Mouse (Mus musculus): Measurements from ENCODE around the gene Gpr37l1.
A peak's percentile ranks its signal among the peaks of the same experiment; 100 is the strongest.

Gene Gpr37l1

DNA sequence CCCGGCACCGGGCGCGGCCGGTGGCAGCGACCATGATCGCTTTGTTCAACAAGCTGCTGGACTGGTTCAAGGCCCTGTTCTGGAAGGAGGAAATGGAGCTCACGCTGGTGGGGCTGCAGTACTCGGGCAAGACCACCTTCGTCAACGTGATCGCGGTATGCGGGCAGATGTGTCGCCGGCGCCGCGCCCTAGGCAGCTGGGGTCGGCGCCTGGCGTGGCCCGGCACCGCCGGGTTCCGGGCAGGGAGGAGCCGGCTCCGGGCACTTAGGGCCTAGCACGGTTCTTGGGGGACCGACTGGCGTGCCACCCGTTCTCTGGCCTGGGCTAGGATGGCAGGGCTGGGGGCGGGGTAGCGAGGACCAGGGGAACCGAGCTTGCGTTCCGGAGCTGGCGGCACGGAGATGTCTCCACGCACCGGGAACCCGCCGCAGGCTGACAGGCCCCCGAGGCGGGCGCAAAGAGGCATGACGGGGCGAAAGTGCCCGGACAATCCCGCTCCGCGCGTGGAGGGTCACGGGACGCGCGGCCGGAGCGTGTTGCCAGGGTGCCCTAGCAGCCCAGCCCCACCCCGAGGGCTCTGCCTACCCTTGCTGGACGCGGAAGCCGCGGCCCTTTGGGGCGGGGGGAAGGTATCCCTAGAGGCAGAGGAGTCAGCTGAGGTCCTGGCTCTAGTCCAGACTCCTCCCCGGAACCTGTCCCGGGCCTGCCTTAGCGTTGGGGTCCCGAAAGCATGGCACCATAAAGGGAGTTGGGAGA is 20.4 kb downstream of the Gpr37l1 start:
- DNase-seq, result peak; percentile 78

DNA sequence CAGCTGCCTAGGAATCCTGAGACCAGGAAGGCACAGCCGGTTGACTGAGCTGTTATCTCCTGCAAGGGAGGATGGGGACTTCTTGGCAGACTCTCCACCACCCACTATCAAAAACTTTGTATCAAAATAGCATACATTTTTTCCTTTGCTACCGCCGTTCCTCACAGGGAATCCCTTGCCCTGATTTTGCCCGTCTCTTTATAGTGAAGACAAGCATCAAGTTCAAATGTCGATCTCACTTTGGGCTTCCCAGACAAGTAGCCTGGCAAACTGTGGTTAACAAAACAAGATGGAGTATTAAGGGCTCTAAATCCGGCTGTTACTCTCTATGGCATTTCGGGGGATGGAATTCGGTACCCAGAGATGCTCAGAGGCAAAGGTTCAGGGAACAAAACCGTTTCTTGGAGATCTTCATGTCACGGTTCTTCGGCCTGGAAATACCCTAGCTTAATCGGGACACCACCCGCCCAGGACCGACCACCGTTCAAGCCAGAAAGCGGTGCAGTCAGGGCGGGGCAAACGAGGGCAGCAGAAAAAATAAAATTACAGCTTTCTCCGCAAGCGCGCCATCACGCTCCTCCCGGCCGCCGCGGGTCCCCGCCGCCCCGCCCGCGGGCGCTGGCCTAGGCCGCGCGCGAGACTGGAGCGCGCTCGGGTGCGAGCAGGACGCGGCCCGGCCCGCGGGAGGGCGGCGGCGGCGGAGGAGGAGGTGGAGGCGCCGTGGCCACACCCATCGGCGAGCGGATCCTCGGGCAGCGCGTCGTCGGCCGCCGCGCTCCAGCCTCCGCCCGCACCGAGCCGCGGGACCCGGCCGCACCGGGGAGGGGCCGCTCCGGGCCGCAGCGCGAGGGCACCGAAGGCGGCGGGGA is 21.2 kb downstream of the Gpr37l1 start, which contains the start of gene Arl8a:
Gene Arl8a (plus strand): TSS at position 748 of the 869 bp plus-strand sequence.
- DNase-seq, result peak; percentile 90

DNA sequence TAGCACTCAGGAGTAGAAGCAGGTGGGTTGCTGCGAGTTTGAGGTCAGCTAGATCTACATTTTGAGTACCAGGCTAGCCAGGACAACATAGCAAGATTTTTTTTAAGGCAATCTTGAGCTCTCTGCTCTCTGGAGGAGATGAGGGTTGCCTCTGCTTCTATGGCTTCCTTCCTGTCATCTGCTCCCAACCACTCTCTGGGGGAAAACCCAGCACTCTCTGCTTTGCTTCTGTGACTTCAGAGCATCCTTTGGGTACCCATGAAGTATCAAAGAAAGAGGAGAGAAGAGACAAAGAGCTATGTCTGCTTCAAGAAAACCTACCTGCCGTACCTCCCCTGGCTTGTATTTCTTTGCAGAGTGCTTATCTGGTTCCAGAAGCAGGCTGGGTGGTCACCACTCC is 23.5 kb downstream of the Gpr37l1 start:
- no peak for DNase-seq

DNA sequence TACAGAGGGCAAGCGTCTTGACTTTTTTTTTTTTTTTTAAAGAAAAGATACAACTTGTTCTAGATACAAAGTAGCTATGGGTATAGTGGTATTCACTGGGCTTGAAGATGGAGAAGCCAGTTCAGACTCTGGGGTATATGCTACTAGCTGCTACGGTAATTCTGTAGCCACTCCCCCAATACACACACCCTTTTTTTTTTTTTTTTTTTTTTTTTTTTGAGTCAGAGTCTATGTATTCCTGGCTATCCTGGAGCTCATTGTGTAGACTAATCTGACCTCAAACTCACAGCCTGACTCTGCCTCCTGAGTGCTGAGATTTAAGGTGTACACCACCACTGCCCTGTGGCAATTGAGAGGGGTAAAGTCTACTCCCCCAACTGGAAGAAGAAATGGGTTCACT is 25.0 kb downstream of the Gpr37l1 start:
- no peak for DNase-seq

DNA sequence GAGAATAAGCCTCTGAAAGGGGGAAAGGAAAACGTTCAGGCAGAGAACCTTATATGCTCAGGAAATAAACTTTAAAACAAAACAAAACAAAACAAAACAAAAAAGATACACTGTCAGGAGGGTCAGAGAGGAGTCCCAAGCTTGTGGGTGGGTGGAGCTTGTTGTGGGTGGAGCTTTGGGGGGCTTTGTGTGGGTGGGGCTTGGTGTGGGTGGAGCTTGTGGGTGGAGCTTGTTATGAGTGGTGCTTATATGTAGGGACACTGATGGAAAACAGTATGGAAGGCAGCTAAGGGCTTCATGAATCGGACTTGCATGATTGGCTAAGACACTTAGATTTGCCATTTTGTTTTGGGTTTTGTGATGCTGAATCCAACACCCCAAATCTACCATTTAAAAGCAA is 27.6 kb downstream of the Gpr37l1 start:
- DNase-seq, result no peak

DNA sequence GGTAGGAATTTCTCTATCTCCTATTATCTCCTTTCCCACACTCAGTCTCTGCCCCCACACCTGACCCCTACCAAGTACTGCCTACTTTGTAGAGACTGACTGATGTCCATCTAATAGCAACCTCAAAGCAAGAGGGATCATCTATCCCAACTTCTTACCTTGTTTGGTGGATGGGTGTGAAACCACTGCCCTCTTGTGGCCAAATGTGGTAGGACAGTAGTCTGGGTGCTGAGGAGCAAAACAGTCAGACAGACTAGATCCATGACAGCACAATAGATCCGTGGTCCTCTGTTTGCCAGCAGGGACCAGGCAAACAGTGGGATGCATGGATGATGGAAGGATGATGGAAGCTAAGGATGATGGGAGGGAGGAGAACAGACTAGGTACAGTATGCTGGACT is 31.0 kb downstream of the Gpr37l1 start:
- no peak for DNase-seq

DNA sequence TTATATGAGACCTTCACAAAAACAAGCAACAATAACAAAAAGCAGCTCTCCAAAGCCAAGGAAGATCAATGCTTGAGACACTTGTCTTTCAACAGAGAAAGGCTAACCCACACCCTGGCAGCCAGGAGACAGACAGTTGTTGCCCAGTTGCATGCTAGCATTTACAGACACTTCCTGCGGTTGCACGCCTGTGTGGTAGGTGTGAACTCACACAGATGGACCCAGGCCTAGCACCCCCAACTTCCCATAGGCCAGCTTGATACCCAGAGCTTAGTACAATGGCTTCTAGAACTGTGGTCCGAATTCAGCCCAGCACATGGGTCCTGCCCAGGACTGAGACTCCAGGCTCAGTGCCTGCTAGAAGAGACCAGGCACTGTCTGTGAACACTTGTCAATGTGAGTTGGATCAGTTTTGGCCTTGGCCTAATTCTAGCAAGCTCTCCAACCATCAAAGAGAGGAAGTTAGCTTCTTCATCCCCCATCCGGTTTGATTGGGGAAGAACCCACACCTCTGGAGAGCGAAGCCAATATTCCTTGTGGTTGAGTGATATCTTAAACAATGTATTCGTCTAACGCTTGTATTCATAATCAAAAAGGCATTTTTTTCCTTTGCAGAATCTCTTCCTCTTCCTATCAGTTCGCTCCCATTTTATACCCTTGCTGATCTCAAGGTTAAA is 32.2 kb downstream of the Gpr37l1 start:
- no peak for DNase-seq

DNA sequence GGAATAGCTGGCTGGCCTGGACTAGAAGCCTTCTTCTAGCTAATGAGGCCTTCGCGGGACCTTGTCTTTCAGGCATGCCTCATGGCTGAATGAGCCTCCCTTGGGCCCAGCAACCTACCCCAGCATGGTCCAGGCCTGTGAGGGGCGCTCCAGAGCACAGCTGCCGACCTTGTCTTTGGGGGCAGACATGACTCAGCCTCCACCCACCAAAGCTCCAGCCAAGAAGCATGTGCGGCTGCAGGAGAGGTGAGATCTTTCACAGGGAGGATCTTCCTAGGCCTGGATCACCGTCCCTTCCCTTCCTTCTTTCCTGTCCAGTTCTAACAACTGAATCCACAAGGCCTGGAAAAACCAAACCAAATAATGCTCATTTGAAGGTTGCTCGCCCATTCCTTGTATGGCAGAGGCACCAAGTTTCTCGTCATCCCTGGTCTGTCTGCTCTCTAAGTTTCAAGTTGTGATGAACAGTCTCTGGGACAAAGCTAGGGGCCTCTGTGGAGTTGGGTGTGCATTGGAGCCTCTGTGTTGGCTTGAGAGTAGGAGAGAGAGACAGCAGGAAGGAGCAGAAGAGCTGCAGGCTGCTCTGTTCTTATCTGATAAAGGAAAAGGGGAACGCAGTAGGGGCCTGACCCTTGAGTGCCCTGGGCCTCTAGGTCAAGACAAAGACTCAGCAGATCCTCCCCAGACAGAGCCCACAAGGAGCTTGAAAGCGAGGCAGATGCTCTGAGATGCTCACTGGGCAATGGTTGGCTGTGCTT is 33.6 kb downstream of the Gpr37l1 start:
- DNase-seq, result no peak

DNA sequence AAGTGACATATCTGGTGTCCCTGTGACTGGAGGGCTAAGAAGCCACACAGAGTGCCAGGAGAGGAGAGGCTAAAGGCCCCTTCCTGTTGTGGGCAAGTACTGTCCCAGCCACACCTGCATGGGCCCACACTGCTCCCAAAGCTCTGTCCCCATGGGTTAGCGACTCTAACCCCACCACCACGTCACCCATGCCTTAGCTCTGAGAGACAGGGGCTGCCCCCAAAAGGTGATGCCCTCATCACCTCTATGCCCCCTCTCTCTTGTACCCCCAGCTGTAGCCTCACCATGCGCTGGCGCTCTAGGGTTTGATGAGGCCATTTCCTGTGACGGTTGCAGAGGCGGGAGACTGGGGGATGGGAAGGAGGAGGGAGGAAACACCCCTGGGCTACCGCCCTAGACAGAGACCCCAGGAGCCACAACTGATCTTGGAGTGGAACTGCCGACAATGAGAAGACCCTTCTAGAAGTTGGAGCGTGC is 34.5 kb downstream of the Gpr37l1 start:
- DNase-seq, result no peak

DNA sequence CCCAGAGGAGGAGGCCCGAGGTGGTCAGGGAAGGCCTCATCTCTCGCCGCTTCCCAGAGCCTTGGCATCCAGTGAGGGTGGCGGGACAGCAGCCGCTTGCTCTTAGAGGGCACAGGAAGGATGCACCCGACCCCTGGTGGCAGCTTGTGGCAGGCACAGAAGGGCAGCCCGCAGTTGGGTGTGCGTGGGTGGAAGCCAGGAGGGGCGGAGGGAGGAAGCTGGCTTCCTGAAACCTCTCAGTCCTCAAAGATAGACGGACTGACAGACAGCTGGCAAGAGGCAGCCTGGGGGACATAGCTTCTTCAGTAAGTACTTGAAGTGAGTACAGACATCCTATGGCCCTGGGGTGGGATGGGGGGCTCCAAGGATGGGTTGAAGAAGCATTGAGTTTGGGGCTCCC is 35.0 kb downstream of the Gpr37l1 start, which contains the start of gene Ptpn7:
Gene Ptpn7 (plus strand): TSS at position 228 of the 400 bp plus-strand sequence.
- DNase-seq, result no peak

DNA sequence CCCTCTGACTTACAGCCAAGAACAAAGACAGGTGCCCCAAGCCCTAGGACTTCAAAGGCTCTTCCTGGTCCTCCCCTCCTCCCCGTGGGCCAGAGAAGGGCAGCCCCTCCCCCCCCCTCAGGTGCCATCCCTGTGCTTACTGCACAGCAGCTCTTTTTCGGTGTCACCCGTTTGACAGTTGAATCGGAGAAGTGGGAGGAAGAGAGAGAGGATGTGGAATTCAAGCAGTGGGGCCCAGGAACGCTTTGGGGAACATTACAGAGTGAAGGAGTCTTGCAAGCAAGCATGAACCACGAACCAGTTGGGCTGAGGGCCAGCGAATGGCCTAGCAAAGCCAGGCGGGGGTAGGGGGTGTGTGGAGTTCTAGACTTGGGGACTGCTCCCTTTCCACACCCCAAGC is 35.9 kb downstream of the Gpr37l1 start:
- no peak for DNase-seq

DNA sequence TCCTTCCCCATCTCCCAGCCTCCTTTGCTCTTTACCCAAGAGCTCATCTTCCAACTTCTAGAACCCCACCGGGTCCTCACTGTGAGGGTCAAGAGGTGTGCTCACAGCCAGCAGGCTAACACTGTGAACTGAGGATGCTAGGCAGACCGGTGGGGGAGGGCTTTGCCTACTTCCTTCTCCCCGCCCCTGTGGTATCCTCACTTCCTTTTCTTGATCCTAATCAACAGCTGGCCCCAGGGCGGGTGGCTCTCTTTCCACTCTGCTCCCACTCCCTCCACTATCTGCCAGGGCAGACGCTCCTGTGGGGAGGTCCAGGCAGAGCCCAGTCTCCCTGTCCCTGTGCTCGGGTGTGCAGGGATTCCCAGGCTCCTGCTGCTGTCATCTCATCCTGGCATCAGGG is 36.4 kb downstream of the Gpr37l1 start:
- no peak for DNase-seq

DNA sequence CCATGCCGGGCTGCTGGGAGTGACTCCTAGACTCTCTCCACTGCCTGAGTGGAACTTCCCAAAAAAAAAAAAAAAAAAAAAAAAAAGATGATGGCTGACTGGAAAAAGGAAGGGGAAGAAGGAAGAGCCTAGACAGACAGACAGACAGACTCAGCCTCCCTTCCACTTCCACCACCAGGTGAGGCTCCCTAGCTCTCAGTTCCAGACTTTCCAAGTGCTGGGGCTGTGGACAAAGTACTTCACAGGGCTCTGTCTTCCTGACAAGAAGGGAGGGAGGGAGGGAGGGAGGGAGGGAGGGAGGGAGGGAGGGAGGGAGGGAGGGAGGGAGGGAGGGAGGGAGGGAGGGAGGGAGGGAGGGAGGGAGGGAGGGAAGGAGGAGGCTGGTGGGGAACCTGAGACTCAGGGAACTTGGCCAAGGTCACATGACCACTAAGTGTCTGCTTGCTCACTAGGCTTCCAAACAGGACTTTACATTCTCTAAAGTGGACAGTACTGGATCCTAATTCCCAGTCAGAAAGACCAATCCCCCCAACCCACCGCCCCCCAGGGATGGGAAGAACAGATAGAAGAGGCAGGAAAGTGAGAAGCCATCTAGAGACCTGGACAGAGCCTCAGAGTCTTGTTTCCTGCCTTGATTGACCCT is 37.0 kb downstream of the Gpr37l1 start:
- DNase-seq, result no peak

DNA sequence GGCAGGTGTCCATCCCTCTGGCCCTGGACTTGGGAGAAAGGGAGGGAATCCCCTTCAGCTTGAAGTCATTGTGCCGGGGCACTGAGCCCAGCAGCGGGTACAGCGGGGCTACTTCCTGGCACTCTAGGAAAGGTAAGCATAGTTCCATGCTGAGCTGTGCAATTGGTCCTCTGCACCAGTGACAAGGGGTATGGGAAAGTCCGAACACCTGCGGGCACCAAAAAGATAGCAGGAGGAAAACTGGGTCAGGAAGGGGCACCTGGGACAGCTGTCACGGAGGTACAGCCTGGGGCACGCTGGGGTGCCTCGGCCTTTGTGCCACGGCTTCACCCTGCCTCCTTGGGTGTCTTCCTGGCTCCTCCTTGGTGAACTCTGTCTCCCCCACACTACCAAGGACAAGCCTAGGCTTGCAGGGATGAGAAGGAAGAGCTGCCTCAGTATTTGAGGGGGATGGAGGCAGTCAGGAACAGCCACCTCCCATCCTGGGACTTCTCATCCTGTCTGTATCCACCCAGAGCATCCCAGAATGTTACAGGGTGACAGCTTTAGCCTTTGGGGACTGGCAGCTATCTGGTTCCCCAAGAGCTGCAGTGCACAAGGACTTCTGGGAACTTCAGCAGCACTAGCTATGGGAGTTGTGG is 37.8 kb downstream of the Gpr37l1 start:
- DNase-seq, result no peak

DNA sequence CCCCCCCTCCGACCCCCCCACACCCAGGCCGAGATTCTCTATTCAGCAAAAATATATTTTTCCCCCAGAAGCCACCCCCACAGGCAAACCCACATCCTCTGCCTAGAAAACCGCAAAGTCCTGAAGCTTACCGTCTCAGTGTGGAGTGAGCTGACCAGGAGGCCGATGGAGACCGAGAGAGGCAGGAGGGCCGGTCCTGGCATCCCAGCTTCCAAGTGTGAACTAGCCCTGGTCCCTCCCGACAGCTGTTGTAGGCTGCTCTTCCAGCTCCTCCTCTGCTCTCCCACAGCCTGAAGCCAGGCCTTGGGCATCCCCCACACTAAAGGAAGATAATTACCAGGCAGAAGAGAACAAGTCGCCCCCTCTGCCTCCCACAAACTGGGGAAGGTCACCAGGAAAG is 38.5 kb downstream of the Gpr37l1 start:
- no peak for DNase-seq

DNA sequence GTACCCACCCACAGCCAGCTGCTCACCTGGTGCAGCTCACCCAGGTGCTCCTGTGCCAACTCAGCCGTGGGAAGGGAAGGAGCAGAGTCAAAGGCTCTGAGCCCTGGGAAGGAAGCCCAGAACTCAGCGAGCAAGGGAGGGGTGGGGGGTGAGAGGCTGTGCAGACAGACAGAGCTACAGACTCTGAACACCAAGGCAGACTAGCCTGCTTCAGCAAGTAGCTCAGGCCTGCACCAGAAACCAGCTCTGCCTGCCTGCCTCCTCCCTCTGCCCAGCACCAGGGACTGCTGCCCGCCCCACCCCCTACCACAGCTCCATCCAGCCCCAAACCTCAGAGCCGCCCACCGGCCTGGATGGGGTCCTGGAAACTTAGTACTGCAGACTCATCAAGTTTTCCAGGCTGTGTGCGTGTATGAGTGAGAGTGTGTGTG is 39.5 kb downstream of the Gpr37l1 start:
- no peak for DNase-seq

DNA sequence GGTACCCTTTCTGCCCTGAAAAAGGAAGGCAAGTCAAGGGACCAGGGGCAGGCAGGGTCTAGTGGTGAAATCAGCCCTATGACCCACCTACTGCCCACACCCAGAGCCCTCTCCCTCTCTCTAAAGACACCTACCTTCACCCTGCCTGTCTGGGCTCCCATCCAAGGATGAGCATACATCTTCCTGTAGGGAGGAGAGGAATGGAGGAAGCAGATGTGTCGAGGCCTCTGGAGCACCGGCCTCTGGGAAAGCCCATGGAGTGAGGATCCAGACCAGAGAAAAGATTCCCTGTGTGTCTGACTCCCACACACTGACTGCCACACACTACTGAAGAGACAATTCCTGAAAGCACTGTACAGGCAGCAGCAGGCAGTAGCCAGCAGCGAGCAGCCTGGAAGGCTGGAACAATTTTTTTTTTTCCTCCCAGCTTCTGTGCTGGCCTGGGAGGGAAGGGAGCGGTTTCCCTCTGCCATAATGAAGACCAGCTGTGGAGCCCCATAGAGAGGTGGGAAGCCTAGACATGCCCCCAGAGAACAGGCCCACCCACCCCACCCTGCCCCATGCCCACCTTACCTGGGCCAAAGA is 40.9 kb downstream of the Gpr37l1 start:
- peak; percentile 28 for DNase-seq

DNA sequence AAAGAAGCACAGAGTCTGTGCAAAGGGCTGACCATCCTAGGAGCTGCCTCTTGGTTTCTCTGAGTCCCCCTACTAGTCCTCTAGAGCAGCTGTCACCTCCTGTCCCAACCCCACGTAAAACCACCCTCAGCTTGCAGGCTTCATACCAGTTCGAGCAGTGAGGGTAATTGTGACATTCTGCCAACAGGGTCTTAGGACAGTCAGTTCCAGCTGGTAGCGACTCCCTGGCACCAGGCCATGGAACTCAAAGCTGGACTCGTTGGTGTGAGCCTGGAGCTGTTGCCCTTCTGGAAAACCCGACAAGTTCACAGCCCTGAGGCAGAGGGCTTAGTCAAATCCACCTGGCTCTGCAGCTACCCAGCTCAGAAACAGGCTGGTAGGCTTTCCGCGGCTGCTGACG is 41.5 kb downstream of the Gpr37l1 start:
- DNase-seq, result no peak

DNA sequence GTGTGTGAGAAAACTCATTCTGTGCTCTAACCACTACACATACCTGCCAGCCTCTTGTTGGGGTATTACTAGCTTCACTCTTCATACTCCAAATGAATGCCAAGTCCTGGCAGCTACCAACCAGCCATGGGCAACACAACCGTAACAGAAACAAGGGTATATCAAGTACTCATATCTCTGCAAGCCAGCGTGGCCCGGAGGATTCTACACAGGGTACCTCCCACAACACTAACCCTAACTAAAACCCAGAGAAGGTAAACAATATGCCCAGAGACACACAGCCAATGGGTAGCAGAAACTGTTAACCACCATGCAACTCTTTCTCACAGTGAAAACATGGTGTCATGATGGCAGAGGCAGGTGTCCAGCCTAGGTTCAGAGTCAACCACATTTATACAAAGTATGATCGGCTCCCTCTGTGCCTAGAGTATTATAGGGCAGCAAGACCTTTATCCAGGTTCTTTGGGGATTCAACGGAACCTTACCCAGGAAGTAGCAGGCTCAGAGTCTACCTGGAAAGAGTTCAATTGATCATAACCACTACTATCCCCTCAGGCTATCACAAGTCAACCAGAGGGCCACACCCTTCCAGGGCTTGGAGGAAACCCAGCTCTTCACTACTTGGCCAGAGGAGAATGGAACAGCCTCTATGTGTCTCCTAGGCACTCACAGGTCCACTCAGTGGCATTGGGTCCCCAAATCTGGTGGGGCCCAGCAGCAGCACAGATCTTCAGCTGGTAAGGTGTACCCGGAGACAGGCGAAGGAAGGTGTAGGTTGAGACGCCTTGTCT is 42.7 kb downstream of the Gpr37l1 start:
- no peak for DNase-seq

DNA sequence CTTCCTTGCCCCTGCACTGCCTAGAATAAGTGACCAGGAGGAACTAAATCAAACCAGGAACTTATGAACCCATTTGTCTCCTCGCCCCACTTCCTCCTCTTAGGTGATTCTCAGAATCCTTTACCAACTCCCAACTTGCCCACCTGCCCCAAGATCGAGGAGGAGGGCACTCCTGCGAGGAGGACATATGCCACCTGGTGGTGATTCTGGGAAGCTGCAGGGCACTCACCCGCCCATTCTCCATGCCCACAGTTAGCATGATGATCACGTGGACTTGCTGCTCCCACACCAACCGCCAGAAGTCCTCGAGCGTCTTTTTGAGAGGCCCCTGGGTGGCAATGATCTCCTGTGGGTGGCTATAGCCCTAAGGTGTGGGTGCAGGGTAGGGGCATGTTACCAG is 54.8 kb downstream of the Gpr37l1 start:
- no peak for DNase-seq

All from right cerebral cortex, postnatal 25 days (tissue).